Mouse (Mus musculus) embryonic facial prominence, embryonic 13.5 days (tissue): ENCODE data around the gene Pcsk6. TPM values are rescaled to one million over a fixed set of nuclear protein-coding genes. Genes with fewer than 3 reads are reported as not detected.

ENCODE experiments used
- ATAC-seq: fragments of 200-750 bp; cut with Nextera tagmentation; 2 replicates; pipeline ENCODE4 v1.8.0; 2017; ENCODE audit warnings: low read depth; ENCODE audit not compliant: insufficient number of reproducible peaks, insufficient read depth, low FRiP score, low TSS enrichment
- H3K27ac ChIP-seq: fragments of 300-500 bp; sonication (generic); 2 replicates; pipeline ENCODE4 v1.5.1; 2015; ENCODE audit warnings: moderate library complexity, mild to moderate bottlenecking, inconsistent platforms
- H3K27me3 ChIP-seq: fragments of 300-500 bp; sonication (generic); 2 replicates; pipeline ENCODE4 v1.6.1; 2015; ENCODE audit warnings: mild to moderate bottlenecking, inconsistent platforms
- H3K36me3 ChIP-seq: fragments of 300-500 bp; sonication (generic); 2 replicates; pipeline ENCODE4 v1.6.1; 2015; ENCODE audit warnings: mild to moderate bottlenecking, inconsistent platforms
- H3K4me1 ChIP-seq: fragments of 300-500 bp; sonication (generic); 2 replicates; pipeline ENCODE4 v1.6.1; 2015; ENCODE audit warnings: inconsistent platforms
- H3K4me2 ChIP-seq: fragments of 300-500 bp; sonication (generic); 2 replicates; pipeline ENCODE4 v1.6.1; 2015; ENCODE audit warnings: moderate library complexity, mild to moderate bottlenecking, inconsistent platforms
- H3K4me3 ChIP-seq: fragments of 300-500 bp; sonication (generic); 2 replicates; pipeline ENCODE4 v1.5.1; 2015; ENCODE audit warnings: mild to moderate bottlenecking, inconsistent platforms
- H3K9ac ChIP-seq: fragments of 300-500 bp; sonication (generic); 2 replicates; pipeline ENCODE4 v1.6.1; 2015; ENCODE audit warnings: mild to moderate bottlenecking, inconsistent platforms
- H3K9me3 ChIP-seq: fragments of 300-500 bp; sonication (generic); 2 replicates; pipeline ENCODE4 v1.6.1; 2016; ENCODE audit warnings: inconsistent platforms
- WGBS: fragments of 180-500 bp; shearing (Covaris S2); methylation state at CpG from one replicate; pipeline ENCODE4 v1.1.7; 2015; ENCODE audit warnings: mixed read lengths; 5-methylcytosine and 5-hydroxymethylcytosine counted together
- polyA plus RNA-seq: library from polyadenylated mRNA; unstranded; fragments of >200 nt; fragmentation: Nextera tagmentation; extraction: Ambion mirVana; gene quantifications from 2 replicates; pipeline ENCODE4 v1.2.1, GENCODE M21; 2015

The Pcsk6 gene
- polyA plus RNA-seq, 1 experiment from 2014 or later, result 6.2 TPM

- no peaks in the 10 kb centered on the region for H3K9me3 ChIP-seq
- H3K36me3 ChIP-seq, result peaks cover 29% of the 10 kb centered on the region
- peak overlapping the region; percentile 71 for H3K27ac ChIP-seq
- peak overlapping the region; percentile 96 for H3K4me3 ChIP-seq
- WGBS, result under 1% methylated on average over 64 of the region's 64 CpGs
- H3K4me1 ChIP-seq, result peaks cover 20% of the 10 kb centered on the region
- peak overlapping the region; percentile 90 for H3K4me2 ChIP-seq
- peak; percentile 88 for ATAC-seq
- peak overlapping the region; percentile 98 for H3K9ac ChIP-seq
- H3K27me3 ChIP-seq, result no peaks in the 10 kb centered on the region
Observed at GRCm38 (mm10) chr7:66060066-66060956, 198.8 kb downstream of the Pcsk6 start.

- 1% methylated on average over 14 of the region's 14 CpGs for WGBS
- Histone ChIP-seq H3K4me1 (peaks cover 20% of the 10 kb centered on the region), H3K27me3 (no peaks in the 10 kb centered on the region), H3K9ac (peak overlapping the region; percentile 98), H3K27ac (no peak overlapping the region; the same call in 1 of the 2 replicates), H3K4me2 (peak overlapping the region; percentile 90), H3K4me3 (peak overlapping the region; percentile 96), H3K9me3 (no peaks in the 10 kb centered on the region), H3K36me3 (peaks cover 35% of the 10 kb centered on the region)
- no peak for ATAC-seq
Observed at GRCm38 (mm10) chr7:66061057-66061456, 199.5 kb downstream of the Pcsk6 start.

GRCm38 (mm10) chr7:66076411-66076810, 214.9 kb downstream of the Pcsk6 start:
- H3K9ac ChIP-seq, result no peak overlapping the region
- no peak overlapping the region for H3K4me2 ChIP-seq
- H3K4me1 ChIP-seq, result peaks cover 12% of the 10 kb centered on the region
- WGBS, result 79% methylated on average over 2 of the region's 2 CpGs
- peaks cover 56% of the 10 kb centered on the region for H3K36me3 ChIP-seq
- no peak overlapping the region for H3K4me3 ChIP-seq
- no peak for ATAC-seq
- H3K27ac ChIP-seq, result no peak overlapping the region
- no peaks in the 10 kb centered on the region for H3K27me3 ChIP-seq
- no peaks in the 10 kb centered on the region for H3K9me3 ChIP-seq

GRCm38 (mm10) chr7:66079364-66080230, 218.1 kb downstream of the Pcsk6 start, which contains the start of gene Selenos:
Gene Selenos, plus strand, starts transcription at chr7:66079649.
- WGBS, result under 1% methylated on average over 65 of the region's 65 CpGs
- Histone ChIP-seq H3K9ac (peak within 1 kb of the TSS; percentile 85), H3K4me2 (peak within 1 kb of the TSS; percentile 68), H3K9me3 (no peaks in the 10 kb centered on the region), H3K36me3 (peaks cover 56% of the 10 kb centered on the region), H3K4me3 (peak within 1 kb of the TSS; percentile 84), H3K27me3 (no peaks in the 10 kb centered on the region), H3K27ac (peak within 1 kb of the TSS; percentile 82), H3K4me1 (peaks cover 17% of the 10 kb centered on the region)
- peak; percentile 99 for ATAC-seq

- no peak for ATAC-seq
- Histone ChIP-seq H3K9me3 (no peaks in the 10 kb centered on the region), H3K27me3 (no peaks in the 10 kb centered on the region), H3K4me1 (peaks cover 17% of the 10 kb centered on the region), H3K27ac (peak overlapping the region; percentile 82; the same call in 1 of the 2 replicates), H3K9ac (peak overlapping the region; percentile 85), H3K4me2 (peak overlapping the region; percentile 68), H3K36me3 (peaks cover 56% of the 10 kb centered on the region), H3K4me3 (peak overlapping the region; percentile 84)
- 20% methylated on average over 5 of the region's 5 CpGs for WGBS
Observed at GRCm38 (mm10) chr7:66080231-66080613, 218.7 kb downstream of the Pcsk6 start.

- no peak overlapping the region for H3K9ac ChIP-seq
- WGBS, result 85% methylated on average over 6 of the region's 6 CpGs
- no peak overlapping the region for H3K27ac ChIP-seq
- H3K4me1 ChIP-seq, result peaks cover 17% of the 10 kb centered on the region
- no peaks in the 10 kb centered on the region for H3K27me3 ChIP-seq
- no peaks in the 10 kb centered on the region for H3K9me3 ChIP-seq
- no peak overlapping the region for H3K4me3 ChIP-seq
- no peak overlapping the region for H3K4me2 ChIP-seq
- no peak for ATAC-seq
- H3K36me3 ChIP-seq, result peaks cover 73% of the 10 kb centered on the region
Observed at GRCm38 (mm10) chr7:66083757-66084156, 222.2 kb downstream of the Pcsk6 start.

- H3K4me2 ChIP-seq, result no peak overlapping the region
- no peaks in the 10 kb centered on the region for H3K9me3 ChIP-seq
- H3K36me3 ChIP-seq, result peaks cover 80% of the 10 kb centered on the region
- H3K4me3 ChIP-seq, result no peak overlapping the region
- no peak overlapping the region for H3K27ac ChIP-seq
- peaks cover 17% of the 10 kb centered on the region for H3K4me1 ChIP-seq
- ATAC-seq, result no peak
- 83% methylated on average over 7 of the region's 7 CpGs for WGBS
- no peaks in the 10 kb centered on the region for H3K27me3 ChIP-seq
- H3K9ac ChIP-seq, result no peak overlapping the region
Observed at GRCm38 (mm10) chr7:66084546-66084945, 223.0 kb downstream of the Pcsk6 start.

GRCm38 (mm10) chr7:66087652-66088051, 226.1 kb downstream of the Pcsk6 start:
- ATAC-seq, result no peak
- Histone ChIP-seq H3K4me2 (no peak overlapping the region), H3K9me3 (no peaks in the 10 kb centered on the region), H3K27me3 (no peaks in the 10 kb centered on the region), H3K4me3 (no peak overlapping the region), H3K9ac (no peak overlapping the region), H3K4me1 (no peaks in the 10 kb centered on the region), H3K27ac (no peak overlapping the region), H3K36me3 (peaks cover 95% of the 10 kb centered on the region)
- 89% methylated on average over 4 of the region's 4 CpGs for WGBS

- H3K36me3 ChIP-seq, result peaks cover 91% of the 10 kb centered on the region
- WGBS, result 99% methylated on average over 2 of the region's 2 CpGs
- H3K4me3 ChIP-seq, result no peak overlapping the region
- no peaks in the 10 kb centered on the region for H3K4me1 ChIP-seq
- no peak overlapping the region for H3K9ac ChIP-seq
- H3K9me3 ChIP-seq, result no peaks in the 10 kb centered on the region
- no peak overlapping the region for H3K4me2 ChIP-seq
- H3K27me3 ChIP-seq, result no peaks in the 10 kb centered on the region
- no peak for ATAC-seq
- H3K27ac ChIP-seq, result no peak overlapping the region
Observed at GRCm38 (mm10) chr7:66088077-66088476, 226.5 kb downstream of the Pcsk6 start.

GRCm38 (mm10) chr7:66090676-66091190, 229.2 kb downstream of the Pcsk6 start:
- Histone ChIP-seq H3K4me3 (no peak overlapping the region), H3K36me3 (peaks cover 65% of the 10 kb centered on the region), H3K4me1 (no peaks in the 10 kb centered on the region), H3K9me3 (no peaks in the 10 kb centered on the region), H3K27me3 (no peaks in the 10 kb centered on the region), H3K27ac (no peak overlapping the region), H3K4me2 (no peak overlapping the region), H3K9ac (no peak overlapping the region)
- ATAC-seq, result no peak
- 80% methylated on average over 11 of the region's 11 CpGs for WGBS

- Histone ChIP-seq H3K9ac (no peak overlapping the region), H3K4me3 (no peak overlapping the region), H3K9me3 (no peaks in the 10 kb centered on the region), H3K36me3 (peaks cover 57% of the 10 kb centered on the region), H3K4me1 (no peaks in the 10 kb centered on the region), H3K27me3 (no peaks in the 10 kb centered on the region), H3K27ac (no peak overlapping the region), H3K4me2 (no peak overlapping the region)
- 86% methylated on average over 7 of the region's 7 CpGs for WGBS
- peak; percentile 39; the same call in 1 of the 2 replicates for ATAC-seq
Observed at GRCm38 (mm10) chr7:66091553-66091952, 230.0 kb downstream of the Pcsk6 start.
